Mouse (Mus musculus): ENCODE data around the gene Pianp.

The Pianp gene

DNA sequence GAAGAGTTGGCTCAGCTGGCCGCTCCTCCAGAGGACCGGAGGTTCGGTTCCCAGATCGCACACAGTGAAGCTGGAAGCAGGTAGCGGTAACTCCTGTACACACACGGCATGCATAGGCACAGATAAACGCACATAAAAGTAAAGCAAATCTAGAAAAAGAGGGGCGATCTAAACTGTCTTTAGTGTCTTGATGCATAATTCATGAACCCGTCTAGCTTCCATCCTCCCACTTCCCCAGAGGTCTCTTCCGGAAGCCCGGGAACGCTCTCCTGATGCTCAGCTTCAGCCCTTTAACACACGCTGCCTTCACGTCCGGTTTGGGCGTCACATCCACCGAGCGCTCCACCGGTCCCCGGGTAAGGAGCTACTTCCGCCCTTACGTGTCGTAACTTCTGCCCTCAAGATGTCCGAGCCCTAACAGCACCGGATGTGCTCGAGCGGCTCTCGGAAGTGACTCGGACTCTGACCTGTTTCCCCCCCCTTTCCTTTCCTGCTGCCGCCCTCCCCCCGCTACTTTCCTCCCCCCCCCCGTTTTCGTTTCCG lies 12.2 kb downstream of the Pianp start:
- DNase-seq, result peak; percentile 95 to 97

DNA sequence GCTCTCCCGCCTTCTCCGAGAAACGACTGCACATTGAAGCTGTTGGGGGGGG lies 12.5 kb downstream of the Pianp start, which contains the start of gene Zfp384:
TSS of gene Zfp384 (plus strand) at position 17 of the 52 bp plus-strand sequence.
- no peak for DNase-seq

DNA sequence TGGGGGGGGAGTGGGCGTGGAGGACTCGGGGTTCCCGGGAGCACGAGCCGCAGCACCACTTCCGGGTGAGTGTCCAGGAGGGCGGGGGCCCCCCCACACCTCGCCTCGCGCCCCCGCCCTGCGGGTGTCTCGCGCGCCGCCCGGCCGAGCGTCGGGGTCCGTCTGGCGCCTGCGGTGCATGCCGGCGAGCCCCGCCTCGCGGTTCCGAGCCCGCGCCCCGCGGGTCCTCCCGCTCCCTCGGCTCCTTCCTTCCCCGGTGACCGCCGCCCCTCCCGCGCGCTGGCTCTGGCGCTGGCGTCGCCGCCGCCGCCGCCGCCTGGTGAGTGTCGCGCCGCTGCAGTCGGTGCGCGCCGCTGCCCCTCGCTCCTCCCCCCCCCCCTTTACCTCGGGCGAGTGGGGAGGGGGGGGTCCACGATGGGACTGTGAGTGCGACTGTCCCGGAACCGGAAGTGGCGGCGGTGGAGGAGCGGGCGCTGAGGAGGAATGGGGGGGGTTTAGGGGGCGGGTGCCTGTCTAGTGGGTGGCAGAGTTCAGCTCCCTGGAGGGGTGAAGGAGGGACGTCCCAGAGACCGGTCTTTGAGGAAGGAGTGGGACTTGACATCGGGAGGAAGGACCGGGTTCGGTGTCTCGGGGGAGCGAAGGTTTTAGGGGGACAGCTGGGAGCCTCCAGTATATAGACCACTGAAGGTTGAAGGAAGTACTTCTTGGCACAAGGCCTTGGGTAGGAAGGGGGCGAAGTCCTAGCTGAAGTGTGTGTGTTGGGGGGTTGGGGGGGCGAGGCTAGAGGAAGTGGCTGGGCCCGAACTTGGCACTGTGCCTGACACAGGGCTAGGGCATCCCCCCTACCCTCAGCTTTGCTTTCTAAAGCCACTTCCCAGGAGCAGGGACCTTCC lies 12.9 kb downstream of the Pianp start:
- DNase-seq, result peak; percentile 81 to 82

DNA sequence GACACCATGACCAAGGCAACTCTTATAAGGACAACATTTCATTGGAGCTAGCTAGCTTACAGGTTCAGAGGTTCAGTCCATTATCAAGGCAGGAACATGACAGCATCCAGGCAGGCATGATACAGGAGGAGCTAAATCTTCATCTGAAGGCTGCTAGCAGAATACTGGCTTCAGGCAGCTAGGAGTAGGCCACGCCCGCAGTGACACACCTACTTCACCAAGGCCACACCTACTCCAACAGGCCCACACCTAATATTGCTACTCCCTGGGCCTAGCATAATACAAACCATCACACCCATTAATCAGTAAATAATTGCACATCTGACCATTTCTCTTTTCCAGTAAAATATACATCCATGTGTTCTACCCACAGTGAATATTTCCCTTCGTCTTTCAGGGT lies 21.2 kb downstream of the Pianp start:
- DNase-seq, result no peak

DNA sequence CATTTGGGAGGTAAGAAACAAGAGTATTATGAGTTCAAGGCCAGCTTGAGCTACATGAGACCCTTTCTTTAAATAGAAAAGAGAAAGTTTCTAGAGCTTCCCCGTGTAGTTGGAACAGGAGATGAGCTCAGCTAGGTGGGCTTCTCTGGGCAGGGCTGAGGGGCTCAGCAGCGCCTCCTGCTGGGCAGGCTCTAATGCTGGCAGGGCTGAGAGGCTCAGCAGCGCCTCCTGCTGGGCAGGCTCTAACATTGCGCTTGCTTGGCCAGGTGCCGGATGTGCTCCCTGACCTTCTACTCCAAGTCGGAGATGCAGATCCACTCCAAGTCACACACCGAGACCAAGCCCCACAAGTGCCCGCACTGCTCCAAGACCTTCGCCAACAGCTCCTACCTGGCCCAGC lies 34.0 kb downstream of the Pianp start:
- DNase-seq, result peak; percentile 83 to 87

DNA sequence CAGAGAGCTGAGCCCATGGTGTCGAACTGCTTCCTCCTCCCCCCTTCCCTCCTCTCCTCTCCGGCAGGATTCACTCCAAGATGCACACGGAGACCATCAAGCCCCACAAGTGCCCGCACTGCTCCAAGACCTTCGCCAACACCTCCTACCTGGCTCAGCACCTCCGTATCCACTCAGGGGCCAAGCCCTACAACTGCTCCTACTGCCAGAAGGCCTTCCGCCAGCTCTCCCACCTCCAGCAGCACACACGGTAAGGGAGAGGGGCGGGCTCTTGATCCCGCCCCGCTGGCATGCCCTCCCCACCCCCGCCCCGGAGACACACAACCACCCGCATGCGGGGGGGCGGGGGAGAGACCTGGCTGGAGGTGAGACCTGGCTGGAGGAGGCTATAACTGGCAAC lies 35.1 kb downstream of the Pianp start:
- DNase-seq, result no peak

DNA sequence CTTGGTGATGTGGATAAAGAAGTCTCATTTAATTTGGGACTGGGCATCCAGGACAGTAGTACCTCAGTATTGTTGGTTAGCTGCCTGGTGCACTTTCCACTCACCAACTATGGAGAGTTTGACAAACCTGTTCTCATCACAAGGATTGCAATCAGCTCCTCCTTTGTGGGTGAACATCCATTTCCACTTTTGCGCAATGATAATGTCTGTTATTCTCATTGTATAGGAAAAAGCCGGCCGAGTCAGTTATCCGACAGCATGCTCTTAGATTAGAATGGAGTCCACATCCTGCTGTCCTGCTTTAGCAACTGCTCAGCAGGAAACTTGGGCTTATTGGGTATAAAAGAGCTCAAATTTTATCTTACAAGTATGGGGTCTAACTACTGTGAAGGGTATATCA lies 42.2 kb downstream of the Pianp start:
- no peak for DNase-seq

DNA sequence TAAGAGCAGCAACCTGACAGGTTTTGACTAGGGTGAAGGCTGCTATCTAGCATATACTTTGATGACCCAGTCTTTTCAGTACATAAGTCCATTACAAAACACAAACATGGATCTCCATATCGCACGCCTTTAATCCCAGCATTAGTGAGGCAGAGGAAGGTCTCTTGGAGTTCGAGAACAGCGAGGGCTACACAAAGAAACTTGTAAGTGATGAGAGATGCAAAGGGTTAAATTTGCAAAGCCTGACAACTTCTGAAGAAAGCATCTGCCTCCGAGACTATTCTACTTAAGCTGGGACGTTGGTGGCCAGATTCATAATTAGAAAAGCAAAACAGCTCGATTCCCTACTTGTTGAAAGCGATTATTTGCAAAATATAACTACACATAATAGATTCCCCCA lies 42.6 kb downstream of the Pianp start:
- no peak for DNase-seq

DNA sequence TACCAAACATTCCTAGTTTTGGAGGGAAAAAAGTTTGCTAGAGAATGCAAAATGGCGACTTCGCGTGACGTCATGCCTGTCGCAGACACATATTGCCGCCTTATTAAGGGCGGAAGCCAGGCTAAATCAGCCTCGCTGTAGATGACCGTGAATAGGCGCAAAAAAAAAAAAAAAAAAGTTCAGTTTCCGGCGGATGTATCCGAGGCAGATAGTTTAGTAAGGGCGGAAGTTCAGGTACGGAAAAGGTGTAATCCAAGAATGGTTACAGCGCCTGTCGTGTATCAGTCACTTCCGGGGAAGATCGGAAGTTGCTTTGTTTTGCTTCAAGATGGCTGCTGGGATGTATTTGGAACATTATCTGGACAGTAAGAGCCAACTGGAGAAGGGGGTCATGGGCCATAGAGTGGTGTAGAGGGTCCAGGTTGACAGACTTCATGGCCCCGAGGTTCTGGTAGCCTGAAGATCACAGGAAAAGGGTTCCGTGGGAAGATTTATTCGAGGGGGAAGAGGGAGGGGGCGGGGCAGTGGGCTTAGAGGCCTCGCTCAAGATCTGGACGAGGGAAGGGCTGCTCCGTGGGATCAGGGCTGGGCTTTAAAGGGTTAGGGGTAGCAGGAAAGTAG lies 43.1 kb downstream of the Pianp start, which contains the start of gene Ing4:
TSS of gene Ing4 (plus strand) at position 228 of the 621 bp plus-strand sequence.
- peak; percentile 89 to 90 for DNase-seq

DNA sequence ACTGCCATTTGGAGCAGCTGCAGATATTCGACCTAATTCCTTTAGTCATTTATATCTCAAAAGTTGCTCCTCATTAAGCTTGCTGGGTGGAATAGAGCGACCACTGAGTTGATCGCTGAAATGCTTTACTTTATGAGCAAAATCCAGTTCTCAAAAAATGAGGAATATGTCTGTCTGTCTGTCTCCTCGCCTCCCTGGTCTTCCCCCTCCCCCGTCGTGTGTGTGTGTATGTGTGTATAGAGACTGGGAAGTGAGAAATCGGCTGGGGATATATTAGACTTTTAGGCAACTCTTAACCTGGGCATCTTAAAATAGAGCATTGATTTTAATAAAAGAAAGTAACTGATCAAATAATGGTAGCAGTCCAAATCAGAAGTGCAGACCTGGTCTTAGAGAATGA lies 43.7 kb downstream of the Pianp start:
- no peak for DNase-seq

DNA sequence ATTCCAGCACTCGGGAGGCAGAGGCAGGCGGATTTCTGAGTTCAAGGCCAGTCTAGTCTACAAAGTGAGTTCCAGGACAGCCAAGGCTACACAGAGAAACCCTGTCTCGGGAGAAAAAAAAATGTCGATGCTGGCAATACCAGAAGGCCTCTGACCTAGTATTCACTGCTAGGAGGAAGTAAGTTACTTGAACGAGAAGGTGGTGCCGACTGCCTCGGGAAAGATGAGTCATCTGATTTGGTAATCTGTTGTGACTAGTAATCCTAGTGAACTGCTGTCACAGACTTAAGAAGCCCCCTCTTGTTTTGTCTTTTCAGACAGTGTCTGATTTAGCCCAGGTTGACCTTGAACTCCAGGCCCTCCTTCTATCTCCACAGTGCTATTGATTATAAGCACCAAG lies 44.6 kb downstream of the Pianp start:
- DNase-seq, result peak in 1 of 2 experiments; percentile 15

DNA sequence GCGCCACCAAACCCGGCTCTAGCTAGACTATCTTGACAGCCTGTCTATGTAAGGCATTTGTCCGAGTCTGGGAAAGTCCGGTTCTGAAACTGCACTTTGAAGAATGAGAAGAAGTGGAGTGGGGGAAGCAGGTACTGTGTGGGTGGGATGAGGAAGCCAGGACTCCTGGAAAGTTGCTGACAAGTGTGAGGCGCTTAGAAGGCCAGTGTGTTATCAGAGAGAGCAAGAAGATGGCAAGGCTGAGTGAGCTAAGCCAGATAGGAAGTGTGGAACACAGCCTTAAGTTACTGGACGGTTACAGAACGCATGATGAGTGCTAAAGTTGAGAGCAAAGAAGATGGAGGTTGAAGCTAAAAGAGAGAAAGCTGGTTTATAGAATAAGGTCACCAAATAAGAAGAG lies 45.6 kb downstream of the Pianp start:
- DNase-seq, result no peak

DNA sequence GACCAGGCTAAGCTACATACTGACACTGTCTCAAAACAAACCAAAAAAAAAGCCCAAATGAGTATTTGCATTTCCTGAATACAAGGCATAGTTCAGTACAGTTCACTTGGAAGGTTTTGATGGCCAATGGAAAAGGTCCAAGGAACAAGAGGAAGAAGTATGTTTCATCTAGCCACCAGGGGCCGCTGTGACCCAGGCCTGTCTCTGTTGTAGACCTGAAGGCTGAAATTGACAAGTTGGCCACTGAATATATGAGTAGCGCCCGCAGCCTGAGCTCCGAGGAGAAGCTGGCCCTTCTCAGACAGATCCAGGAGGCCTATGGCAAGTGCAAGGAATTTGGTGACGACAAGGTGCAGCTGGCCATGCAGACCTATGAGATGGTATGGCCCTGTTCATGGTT lies 50.2 kb downstream of the Pianp start:
- peak; percentile 85 to 86 for DNase-seq

DNA sequence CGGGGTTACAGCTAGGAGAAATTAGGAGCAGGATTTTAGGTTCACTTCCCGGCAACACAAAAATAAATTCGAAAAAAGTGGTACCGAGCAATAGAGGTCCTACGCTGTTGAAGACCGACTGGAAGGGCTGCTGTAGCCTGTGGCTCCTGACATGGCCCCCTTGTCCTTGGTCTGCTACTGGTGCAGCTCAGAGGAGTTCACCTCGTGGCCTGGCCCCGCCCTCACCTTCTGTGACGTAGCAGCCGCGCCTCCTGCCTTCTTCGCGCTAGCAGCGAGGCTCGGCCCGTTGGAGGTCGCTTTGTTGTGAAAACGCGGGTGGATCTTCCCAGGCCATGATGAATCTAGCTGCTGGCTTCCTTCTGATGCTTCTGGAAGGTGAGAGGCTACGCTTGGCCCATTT lies 53.2 kb downstream of the Pianp start, which contains the start of gene Acrbp:
TSS of gene Acrbp (plus strand) at position 12 of the 400 bp plus-strand sequence.
- DNase-seq, result no peak

DNA sequence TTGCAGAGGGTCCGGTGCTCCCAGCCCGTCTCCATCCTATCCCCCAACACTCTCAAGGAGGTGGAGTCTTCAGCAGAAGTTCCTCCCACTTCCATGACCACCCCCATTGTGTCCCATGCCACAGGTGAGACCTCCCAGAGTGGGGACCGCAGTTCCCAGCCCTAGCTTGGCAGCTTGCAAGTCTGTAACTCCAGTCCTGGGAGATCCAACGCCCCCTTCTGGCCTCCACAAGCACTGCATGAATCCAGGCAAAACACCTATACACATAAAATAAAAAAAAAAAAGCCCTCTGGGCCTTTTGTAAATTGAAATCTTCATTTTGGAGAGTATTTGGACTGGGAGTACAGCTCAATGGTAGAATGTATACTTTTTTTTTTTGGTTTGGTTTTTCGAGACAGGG lies 54.7 kb downstream of the Pianp start:
- DNase-seq, result peak; percentile 65 to 68
